Mouse (Mus musculus): ENCODE measurements at regions not wholly inside any gene's neighbourhood (a gene's known extent, or its start where the extent isn't known, plus 50 kb on each side); places are given as distances from the start of the nearest gene placed in this dataset.
A peak's percentile ranks its signal among the peaks of the same experiment; 100 is the strongest.
"Not testable (repeated sequence)": the region's sequence is repeated elsewhere in the genome, so short reads cannot be mapped to it uniquely, and the experiment has no call there.

DNA sequence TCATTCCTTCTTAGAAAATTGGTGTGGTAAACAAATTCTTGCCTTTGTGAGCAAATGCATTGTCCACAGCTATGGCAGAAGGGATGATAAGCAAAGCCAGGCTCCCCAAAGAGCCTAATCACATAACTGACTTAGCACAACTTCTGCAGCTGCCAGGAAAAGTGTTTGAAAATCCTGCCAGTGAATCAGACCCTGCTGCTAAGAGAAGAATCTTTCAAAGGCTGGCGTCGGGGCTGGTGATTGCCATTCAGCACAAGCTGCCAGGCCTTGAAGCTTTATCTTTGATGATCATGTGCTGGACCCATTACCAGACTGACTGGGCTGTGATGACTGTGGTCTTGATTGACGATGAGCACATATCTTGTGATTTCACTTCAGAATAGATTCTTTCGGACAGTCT, 713.9 kb upstream of the Tex47 start:
- peak in 1 of 2 experiments; percentile 13 for DNase-seq (ENCODE audit: low spot score in 2 of 2)

DNA sequence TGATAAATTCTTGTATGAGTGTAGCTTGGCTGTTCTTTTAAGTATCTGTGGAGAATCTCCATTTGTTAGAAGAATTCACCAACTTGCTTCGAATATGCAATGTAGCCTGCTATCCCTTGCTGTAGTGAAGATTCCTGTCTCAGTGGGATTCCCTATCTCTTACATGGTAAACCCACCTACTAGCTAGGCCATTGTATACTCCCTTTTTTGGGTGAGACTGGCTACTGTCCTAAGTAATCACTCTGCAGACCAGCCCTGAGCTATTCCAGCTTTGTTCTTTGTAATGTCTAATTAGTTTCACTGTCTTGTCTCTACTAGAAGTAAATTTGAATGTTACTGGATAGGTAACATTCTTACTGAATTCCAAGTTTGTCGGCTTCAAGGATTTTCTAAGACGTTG, 692.8 kb upstream of the Tex47 start:
- not testable (repeated sequence) for DNase-seq (ENCODE audit: low spot score in 2 of 2)

DNA sequence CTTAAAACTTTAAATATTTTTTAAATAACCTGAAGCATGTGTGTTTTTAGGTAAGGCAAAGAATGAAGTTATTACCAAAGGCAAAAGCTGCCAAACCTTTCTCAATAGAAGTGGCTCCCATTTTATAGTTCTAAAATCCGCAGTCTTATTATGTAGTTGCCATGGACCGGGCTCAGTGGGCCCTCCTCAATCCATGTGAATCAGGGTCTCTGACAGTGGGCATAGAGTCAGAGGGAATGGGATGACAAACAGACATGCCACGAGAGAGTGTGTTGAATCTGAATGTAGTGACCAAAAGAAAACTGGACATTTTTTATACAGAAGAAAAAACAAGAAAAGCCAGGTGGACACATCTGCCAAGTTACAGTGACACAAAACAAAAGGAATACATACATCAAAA, 659.0 kb upstream of the Tex47 start:
- no peak for DNase-seq (ENCODE audit: low spot score in 2 of 2)

DNA sequence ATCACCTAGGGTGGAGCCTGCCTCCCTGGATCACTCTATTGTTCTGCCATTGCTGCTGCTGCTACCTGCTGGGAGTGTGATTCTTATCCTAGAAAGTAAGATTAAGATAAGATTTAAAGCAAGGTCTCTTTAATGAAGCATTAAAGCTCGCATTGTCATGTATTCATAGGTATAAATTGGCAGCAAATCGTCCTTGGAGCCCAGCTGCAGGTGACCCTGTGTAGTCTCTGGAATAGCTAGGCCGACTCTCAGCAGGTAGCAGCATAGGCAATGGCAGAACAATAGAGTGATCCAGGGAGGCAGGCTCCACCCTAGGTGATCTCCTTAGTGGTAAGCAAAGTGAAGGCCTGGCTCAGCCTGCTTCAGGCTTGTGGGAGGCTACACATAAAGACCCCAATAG, 627.7 kb upstream of the Tex47 start:
- DNase-seq (ENCODE audit: low spot score in 2 of 2), result not testable (repeated sequence)

DNA sequence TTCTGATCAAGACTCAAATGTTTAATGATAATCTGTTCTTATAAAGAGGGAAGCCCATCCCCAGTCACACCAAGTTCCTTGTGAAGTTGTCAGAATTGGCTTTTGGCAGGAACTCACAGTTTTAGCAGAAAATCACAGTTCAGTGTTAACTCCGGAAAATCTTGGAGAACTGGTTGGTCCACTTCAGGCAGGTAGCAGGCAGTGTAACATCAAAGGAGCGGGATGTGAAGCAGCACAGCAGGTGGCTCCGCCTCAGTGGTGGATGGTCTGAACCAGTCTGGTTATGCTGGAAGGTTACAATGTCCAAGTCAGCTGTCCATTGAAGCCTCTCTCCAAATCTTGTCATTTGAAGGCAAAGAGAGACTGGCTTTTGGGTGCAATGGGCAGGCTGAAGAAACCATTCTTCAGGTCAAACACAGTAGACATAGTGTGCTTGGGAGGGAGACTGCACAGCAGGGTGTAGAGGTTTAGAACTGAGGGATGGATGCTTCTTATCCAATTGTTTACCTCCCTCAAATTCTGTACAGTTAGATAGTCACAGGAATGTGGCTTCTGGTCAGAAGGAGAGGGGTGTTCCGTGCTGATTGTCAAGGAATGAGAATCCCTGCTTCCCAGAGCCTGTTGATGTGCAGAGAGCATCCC, 594.1 kb upstream of the Tex47 start:
- DNase-seq (ENCODE audit: low spot score in 2 of 2), result no peak

DNA sequence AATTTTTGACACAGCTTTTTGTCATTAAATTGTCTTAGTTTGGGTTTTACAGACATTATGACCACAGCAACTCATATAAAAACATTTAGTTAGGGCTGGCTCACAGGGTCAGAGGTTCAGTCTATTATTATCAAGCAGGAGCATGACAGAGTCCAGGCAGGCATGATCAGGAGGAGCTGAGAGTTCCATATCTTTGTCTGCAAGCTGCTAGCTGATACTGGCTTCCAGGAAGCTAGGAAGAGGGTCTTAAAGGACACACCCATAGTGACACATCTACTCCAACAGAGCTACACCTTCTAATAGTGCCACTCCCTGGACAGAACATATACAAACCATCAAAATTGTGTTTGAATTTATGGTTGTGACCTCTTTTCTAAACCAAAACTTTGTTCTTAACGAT, 587.7 kb upstream of the Tex47 start:
- no peak for DNase-seq (ENCODE audit: low spot score in 2 of 2)

DNA sequence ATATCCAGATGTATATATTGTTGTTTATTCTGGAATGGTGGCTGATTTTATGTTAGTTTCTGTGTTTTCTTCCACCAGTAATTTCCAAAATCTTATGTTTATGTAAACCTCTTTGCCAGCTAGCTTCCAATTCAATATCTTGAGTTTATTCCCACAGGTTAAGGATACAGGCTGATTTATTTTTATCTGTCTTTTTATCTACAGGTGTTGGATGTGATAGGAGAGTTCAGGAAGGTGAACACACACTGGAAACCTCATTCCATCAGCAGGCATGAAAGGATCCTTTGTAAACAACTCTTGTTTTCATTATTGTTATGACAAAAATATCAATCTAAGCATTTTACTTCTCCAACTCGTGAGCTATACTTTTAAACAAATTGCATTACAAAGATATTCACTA, 587.3 kb upstream of the Tex47 start:
- no peak for DNase-seq (ENCODE audit: low spot score in 2 of 2)

All from layer of hippocampus, postnatal 10 days (tissue).